Comparison of ENCODE assay signal across 16 mouse cellular contexts in genomic region chr13:51749578-51750345, GRCm38 (mm10). TPM values are rescaled to one million over a fixed set of nuclear protein-coding genes. Genes with fewer than 3 reads are reported as not detected.
DNase-seq lines count a peak whose midpoint lies in the region; ATAC-seq and TF ChIP-seq lines count a peak whose summit lies in the region.
"Had no signal": no experiment of that assay in that cellular context is flagged by ENCODE, and none has a peak within 500 bp of the region (broad histone marks: within the 10 kb centered on the region; RNA-seq: fewer than 3 reads in every experiment).

No protein-coding gene starts in this region.

- no peaks in the 10 kb centered on the region for H3K36me3 ChIP-seq in heart, embryonic 13.5 days
- H3K36me3 ChIP-seq in spleen, adult 2 months (ENCODE audit: control insufficient read depth, insufficient read depth, low read length), result no peaks in the 10 kb centered on the region
- H3K36me3 ChIP-seq in embryonic facial prominence, embryonic 12.5 days, result no peaks in the 10 kb centered on the region
- no peaks in the 10 kb centered on the region for H3K36me3 ChIP-seq in intestine, embryonic 15.5 days
- H3K36me3 ChIP-seq: midbrain, embryonic 13.5 days had no signal

- no peak for TF ChIP-seq POLR2A in spleen, adult 2 months (IDR thresholded peaks at IDR 0.05; ENCODE audit: low read depth, low read length)

- H3K4me3 ChIP-seq in heart, embryonic 13.5 days, result no peak overlapping the region
- no peak overlapping the region for H3K4me3 ChIP-seq in spleen, adult 2 months (ENCODE audit: extremely low read depth, insufficient read depth, insufficient read length)
- H3K4me3 ChIP-seq in embryonic facial prominence, embryonic 12.5 days, result no peak overlapping the region
- H3K4me3 ChIP-seq in intestine, embryonic 15.5 days (replicated peaks), result no peak overlapping the region
- H3K4me3 ChIP-seq: left cerebral cortex, adult 2 months; midbrain, embryonic 13.5 days had no signal

- H3K27me3 ChIP-seq in heart, embryonic 13.5 days (replicated peaks), result no peaks in the 10 kb centered on the region
- no peaks in the 10 kb centered on the region for H3K27me3 ChIP-seq in spleen, adult 2 months (ENCODE audit: control insufficient read depth, insufficient read depth, low read length)
- no peaks in the 10 kb centered on the region for H3K27me3 ChIP-seq in embryonic facial prominence, embryonic 12.5 days
- no peaks in the 10 kb centered on the region for H3K27me3 ChIP-seq in intestine, embryonic 15.5 days (replicated peaks)
- H3K27me3 ChIP-seq: midbrain, embryonic 13.5 days had no signal

- 79% methylated on average over 14 of the region's 14 CpGs for WGBS in heart, embryonic 13.5 days
- WGBS in spleen, adult 2 months, result 56% methylated on average over 14 of the region's 14 CpGs
- 42% methylated on average over 14 of the region's 14 CpGs for WGBS in embryonic facial prominence, embryonic 12.5 days
- WGBS in intestine, embryonic 15.5 days, result 71% methylated on average over 14 of the region's 14 CpGs

- TF ChIP-seq CTCF in spleen, adult 2 months (IDR thresholded peaks at IDR 0.05; ENCODE audit: extremely low read depth, insufficient read depth, insufficient read length, insufficient replicate concordance), result no peak

- no peak overlapping the region for H3K9ac ChIP-seq in heart, embryonic 13.5 days
- no peak overlapping the region for H3K9ac ChIP-seq in embryonic facial prominence, embryonic 12.5 days
- no peak overlapping the region for H3K9ac ChIP-seq in intestine, embryonic 15.5 days
- H3K9ac ChIP-seq: liver, embryonic 14.5 days; midbrain, embryonic 13.5 days had no signal

- no peaks in the 10 kb centered on the region for H3K9me3 ChIP-seq in heart, embryonic 13.5 days
- no peaks in the 10 kb centered on the region for H3K9me3 ChIP-seq in embryonic facial prominence, embryonic 12.5 days
- no peaks in the 10 kb centered on the region for H3K9me3 ChIP-seq in intestine, embryonic 15.5 days
- H3K9me3 ChIP-seq: midbrain, embryonic 13.5 days had no signal

- H3K4me1 ChIP-seq in heart, embryonic 13.5 days, result peaks cover 90% of the 10 kb centered on the region
- peaks cover 68% of the 10 kb centered on the region for H3K4me1 ChIP-seq in spleen, adult 2 months (ENCODE audit: control insufficient read depth, insufficient read depth, insufficient read length)
- H3K4me1 ChIP-seq in embryonic facial prominence, embryonic 12.5 days, result peaks cover 55% of the 10 kb centered on the region
- peaks cover 15% of the 10 kb centered on the region for H3K4me1 ChIP-seq in intestine, embryonic 15.5 days (replicated peaks)

- DNase-seq in heart, adult 11 months, result no peak
- DNase-seq in spleen, adult 2 months (ENCODE audit: low read depth in 1 of 2, low spot score in 2 of 2), result no peak
- DNase-seq in spleen, postnatal 14 days (ENCODE audit: low spot score in 2 of 2), result no peak
- DNase-seq in thymus, postnatal 36 days, result peak; percentile 26 to 40
- DNase-seq in left cerebral cortex, adult 18-20 months (ENCODE audit: low spot score in 2 of 2), result no peak
- DNase-seq: adrenal gland, postnatal 25 days; cerebellum, adult 9-10 months; heart, postnatal 4 days; lung, postnatal 36 days had no signal

- ATAC-seq in heart, embryonic 13.5 days (ENCODE audit: extremely low read depth, insufficient number of reproducible peaks, low FRiP score, low TSS enrichment), result no peak
- ATAC-seq in embryonic facial prominence, embryonic 12.5 days (ENCODE audit: insufficient number of reproducible peaks, insufficient read depth, low FRiP score, low TSS enrichment), result no peak
- no peak for ATAC-seq in intestine, embryonic 15.5 days
- ATAC-seq: activated CD4-positive, CD25-positive, alpha-beta regulatory T cell, adult 4 months; midbrain, embryonic 13.5 days had no signal

- H3K4me2 ChIP-seq in heart, embryonic 13.5 days, result no peak overlapping the region
- H3K4me2 ChIP-seq in embryonic facial prominence, embryonic 12.5 days (replicated peaks), result no peak overlapping the region
- no peak overlapping the region for H3K4me2 ChIP-seq in intestine, embryonic 15.5 days (replicated peaks)
- H3K4me2 ChIP-seq: midbrain, embryonic 13.5 days had no signal

- peak overlapping the region; percentile 16 for H3K27ac ChIP-seq in heart, embryonic 13.5 days (replicated peaks)
- H3K27ac ChIP-seq in spleen, adult 2 months (ENCODE audit: insufficient read depth, low read length), result peak overlapping the region; percentile 42
- peak overlapping the region; percentile 83 for H3K27ac ChIP-seq in embryonic facial prominence, embryonic 12.5 days
- no peak overlapping the region for H3K27ac ChIP-seq in intestine, embryonic 15.5 days
- H3K27ac ChIP-seq: left cerebral cortex, adult 2 months; midbrain, embryonic 13.5 days had no signal

RNA-seq across cellular contexts. Expression of gene Sema4d, which starts 43.8 kb away (rescaled TPM):
- polyA plus RNA-seq in heart, embryonic 13.5 days (2015; fragmentation: Nextera tagmentation; extraction: Ambion mirVana), result 13.0 and 13.9 TPM in 2 replicates
- polyA plus RNA-seq in spleen, adult 2 months (2012; rRNA removed), result 77.0 and 103 TPM in 2 replicates
- 6.8 and 7.1 TPM in 2 replicates for polyA plus RNA-seq in embryonic facial prominence, embryonic 12.5 days (2016; fragmentation: Nextera tagmentation; extraction: Ambion mirVana)
- total RNA-seq in left cerebral cortex, adult 18-20 months (2021), result 10 to 100 TPM; 65.8 to 71.3 TPM
- polyA plus RNA-seq in intestine, embryonic 15.5 days (2015; fragmentation: Nextera tagmentation; extraction: Ambion mirVana), result 6.2 and 7.0 TPM in 2 replicates

Comparison
In these comparisons a context has a peak if more than half of its experiments do, and no peak if none do; other contexts are left out.
1. DNase-seq: peak in thymus, postnatal 36 days (2 of 2); none in heart, adult 11 months (single experiment), spleen, adult 2 months (0 of 2), spleen, postnatal 14 days (0 of 2) and left cerebral cortex, adult 18-20 months (0 of 2).